26 mouse cellular contexts compared by ENCODE assay signal in the genomic region with DNA sequence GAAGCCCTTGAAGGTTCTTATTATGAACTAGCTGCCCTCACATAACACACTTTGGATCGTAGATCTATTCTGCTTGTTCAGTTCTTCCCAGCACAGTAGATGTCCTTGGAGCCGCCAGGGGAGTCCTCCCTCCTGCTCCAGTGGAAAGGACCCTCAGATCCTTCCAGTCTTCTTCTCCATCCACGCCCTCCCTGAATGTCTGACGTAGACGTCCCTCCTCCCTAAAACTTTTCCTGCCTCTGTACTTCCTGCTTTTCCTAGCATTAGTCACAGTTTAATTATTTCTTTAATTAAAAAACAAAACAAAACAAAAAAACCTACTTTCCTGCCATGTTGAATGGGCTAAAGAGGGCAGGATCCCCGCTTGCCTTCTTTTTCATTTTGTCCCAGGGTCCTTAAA. TPM values are rescaled to one million over a fixed set of nuclear protein-coding genes. Genes with fewer than 3 reads are reported as not detected.
DNase-seq lines count a peak whose midpoint lies in the region; ATAC-seq and TF ChIP-seq lines count a peak whose summit lies in the region.
"Had no signal": no experiment of that assay in that cellular context is flagged by ENCODE, and none has a peak within 500 bp of the region (broad histone marks: within the 10 kb centered on the region; RNA-seq: fewer than 3 reads in every experiment).

No protein-coding gene starts in this region.

- no peaks in the 10 kb centered on the region for H3K27me3 ChIP-seq in heart, postnatal 0 days (ENCODE audit: control insufficient read depth, insufficient read depth, low read length)
- no peaks in the 10 kb centered on the region for H3K27me3 ChIP-seq in intestine, embryonic 14.5 days (replicated peaks; ENCODE audit: control insufficient read depth, insufficient read depth, low read length)
- H3K27me3 ChIP-seq in intestine, embryonic 16.5 days (replicated peaks; ENCODE audit: control insufficient read depth, insufficient read depth, low read length), result no peaks in the 10 kb centered on the region
- H3K27me3 ChIP-seq in stomach, embryonic 16.5 days (ENCODE audit: control insufficient read depth, insufficient read depth, low read length), result no peaks in the 10 kb centered on the region
- H3K27me3 ChIP-seq: embryonic facial prominence, embryonic 15.5 days; liver, embryonic 13.5 days; midbrain, embryonic 13.5 days had no signal

- 0 out of 2 replicates have a peak overlapping the region, but pooled peaks have one; percentile 33 for H3K4me2 ChIP-seq in heart, postnatal 0 days (ENCODE audit: low read depth, low read length)
- peak overlapping the region; percentile 9 for H3K4me2 ChIP-seq in intestine, embryonic 14.5 days (ENCODE audit: low read length)
- H3K4me2 ChIP-seq in intestine, embryonic 16.5 days (ENCODE audit: low read depth, low read length), result peak overlapping the region; percentile 34
- peak overlapping the region; percentile 44 for H3K4me2 ChIP-seq in stomach, embryonic 16.5 days (ENCODE audit: low read depth, low read length)
- H3K4me2 ChIP-seq: embryonic facial prominence, embryonic 15.5 days; hindbrain, embryonic 13.5 days; limb, embryonic 13.5 days; midbrain, embryonic 13.5 days had no signal

- no peak overlapping the region for H3K9ac ChIP-seq in heart, postnatal 0 days (replicated peaks; ENCODE audit: low read depth, low read length)
- H3K9ac ChIP-seq in intestine, embryonic 14.5 days (ENCODE audit: low read length), result no peak overlapping the region
- H3K9ac ChIP-seq in intestine, embryonic 16.5 days (ENCODE audit: low read depth, low read length), result peak overlapping the region; percentile 15; the same call in 1 of the 2 replicates
- H3K9ac ChIP-seq in stomach, embryonic 16.5 days (ENCODE audit: low read length), result peak overlapping the region; percentile 51; the same call in 1 of the 2 replicates
- H3K9ac ChIP-seq: embryonic facial prominence, embryonic 15.5 days; hindbrain, embryonic 13.5 days; limb, embryonic 13.5 days; midbrain, embryonic 13.5 days had no signal

- no peaks in the 10 kb centered on the region for H3K36me3 ChIP-seq in heart, postnatal 0 days (replicated peaks; ENCODE audit: control insufficient read depth, insufficient read depth, low read length)
- no peaks in the 10 kb centered on the region for H3K36me3 ChIP-seq in intestine, embryonic 14.5 days (ENCODE audit: control insufficient read depth, insufficient read depth, low read length)
- no peaks in the 10 kb centered on the region for H3K36me3 ChIP-seq in intestine, embryonic 16.5 days (ENCODE audit: control insufficient read depth, insufficient read depth, low read length)
- H3K36me3 ChIP-seq in stomach, embryonic 16.5 days (ENCODE audit: control insufficient read depth, insufficient read depth, low read length), result no peaks in the 10 kb centered on the region
- H3K36me3 ChIP-seq: embryonic facial prominence, embryonic 10.5 days; embryonic facial prominence, embryonic 15.5 days; hindbrain, embryonic 13.5 days; limb, embryonic 13.5 days; liver, embryonic 13.5 days; midbrain, embryonic 13.5 days had no signal

- H3K9me3 ChIP-seq in heart, postnatal 0 days (replicated peaks; ENCODE audit: control insufficient read depth, low read length), result no peaks in the 10 kb centered on the region
- no peaks in the 10 kb centered on the region for H3K9me3 ChIP-seq in intestine, embryonic 14.5 days (ENCODE audit: control insufficient read depth, low read length)
- no peaks in the 10 kb centered on the region for H3K9me3 ChIP-seq in intestine, embryonic 16.5 days (ENCODE audit: control insufficient read depth, low read length)
- no peaks in the 10 kb centered on the region for H3K9me3 ChIP-seq in stomach, embryonic 16.5 days (replicated peaks; ENCODE audit: control insufficient read depth, low read length)
- H3K9me3 ChIP-seq: embryonic facial prominence, embryonic 10.5 days; embryonic facial prominence, embryonic 15.5 days; hindbrain, embryonic 13.5 days; limb, embryonic 13.5 days; liver, embryonic 13.5 days; midbrain, embryonic 13.5 days had no signal

- no peak for TF ChIP-seq CTCF in heart, postnatal 0 days (IDR thresholded peaks at IDR 0.05; ENCODE audit: low read depth)

- H3K4me1 ChIP-seq in heart, postnatal 0 days (ENCODE audit: control insufficient read depth, insufficient read depth), result no peaks in the 10 kb centered on the region
- no peaks in the 10 kb centered on the region; the same call in 1 of the 2 replicates for H3K4me1 ChIP-seq in intestine, embryonic 14.5 days (replicated peaks; ENCODE audit: control insufficient read depth, insufficient read depth, low read length)
- H3K4me1 ChIP-seq in intestine, embryonic 16.5 days (ENCODE audit: control insufficient read depth, insufficient read depth, low read length), result peaks cover 19% of the 10 kb centered on the region; the same call in 1 of the 2 replicates
- H3K4me1 ChIP-seq in stomach, embryonic 16.5 days (ENCODE audit: control insufficient read depth, insufficient read depth, low read length), result peaks cover 6% of the 10 kb centered on the region; the same call in 1 of the 2 replicates
- H3K4me1 ChIP-seq: embryonic facial prominence, embryonic 15.5 days had no signal

- H3K4me3 ChIP-seq in heart, postnatal 0 days (ENCODE audit: low read depth, low read length), result no peak overlapping the region
- H3K4me3 ChIP-seq in intestine, embryonic 14.5 days (ENCODE audit: low read depth, low read length), result no peak overlapping the region
- H3K4me3 ChIP-seq in intestine, embryonic 16.5 days (ENCODE audit: low read length), result peak overlapping the region; percentile 22
- H3K4me3 ChIP-seq in stomach, embryonic 16.5 days (replicated peaks; ENCODE audit: low read length), result peak overlapping the region; percentile 35
- H3K4me3 ChIP-seq: embryonic facial prominence, embryonic 10.5 days; embryonic facial prominence, embryonic 15.5 days; hindbrain, embryonic 13.5 days; layer of hippocampus, adult 2 months; left cerebral cortex, adult 2 months; limb, embryonic 13.5 days; megakaryocyte, embryonic 14.5 days; midbrain, embryonic 13.5 days had no signal

- no peak for TF ChIP-seq EP300 in heart, postnatal 0 days (IDR thresholded peaks at IDR 0.05; ENCODE audit: low read depth)

- WGBS in heart, postnatal 0 days, result 61% methylated on average over 6 of the region's 6 CpGs
- 46% methylated on average over 6 of the region's 6 CpGs for WGBS in intestine, embryonic 14.5 days
- WGBS in intestine, embryonic 16.5 days, result 52% methylated on average over 6 of the region's 6 CpGs
- WGBS in stomach, embryonic 16.5 days, result 47% methylated on average over 6 of the region's 6 CpGs

- ATAC-seq in heart, postnatal 0 days (ENCODE audit: insufficient read depth, low read depth), result no peak
- no peak; the same call in 1 of the 2 replicates for ATAC-seq in intestine, embryonic 14.5 days (replicated peaks; ENCODE audit: low FRiP score, low TSS enrichment, low read depth)
- ATAC-seq in intestine, embryonic 16.5 days, result no peak
- no peak for ATAC-seq in stomach, embryonic 16.5 days (ENCODE audit: insufficient read depth, low FRiP score)
- ATAC-seq: forebrain, embryonic 14.5 days; midbrain, embryonic 13.5 days had no signal

- DNase-seq in heart, postnatal 0 days (ENCODE audit: low spot score), result no peak
- DNase-seq in heart, adult 18-20 months, result no peak
- DNase-seq in intestine, embryonic 14.5 days (ENCODE audit: low spot score), result no peak
- no peak for DNase-seq in spleen, adult 12 weeks (ENCODE audit: low spot score)
- DNase-seq in ovary, adult 18-20 months (ENCODE audit: low spot score), result no peak
- DNase-seq: B cell, adult 2 months; cerebellum, adult 8-10 months; cerebellum, postnatal 25 days; right cerebral cortex, postnatal 14 days; spleen, adult 18-20 months had no signal

- H3K27ac ChIP-seq in heart, postnatal 0 days (ENCODE audit: low read depth), result no peak overlapping the region
- no peak overlapping the region for H3K27ac ChIP-seq in intestine, embryonic 14.5 days (ENCODE audit: low read depth)
- H3K27ac ChIP-seq in intestine, embryonic 16.5 days (ENCODE audit: low read length), result peak overlapping the region; percentile 57; the same call in 1 of the 2 replicates
- peak overlapping the region; percentile 98 for H3K27ac ChIP-seq in stomach, embryonic 16.5 days (ENCODE audit: low read length)
- H3K27ac ChIP-seq: embryonic facial prominence, embryonic 10.5 days; embryonic facial prominence, embryonic 15.5 days; hindbrain, embryonic 13.5 days; layer of hippocampus, adult 2 months; left cerebral cortex, adult 2 months; limb, embryonic 13.5 days; midbrain, embryonic 13.5 days had no signal

RNA-seq across cellular contexts. Expression of a gene that starts 0.5 kb away (rescaled TPM):
- total RNA-seq in heart, postnatal 0 days (2014; rRNA removed; ENCODE audit: low replicate concordance), result 59.8 and 64.3 TPM in 2 replicates
- polyA plus RNA-seq in heart, postnatal 0 days (2015; fragmentation: Nextera tagmentation; extraction: Ambion mirVana), result 33.1 and 37.1 TPM in 2 replicates
- total RNA-seq in heart, adult 18-20 months (2021), result 10 to 100 TPM; 38.8 to 48.1 TPM
- 72.3 and 75.3 TPM in 2 replicates for polyA plus RNA-seq in intestine, embryonic 14.5 days (2014; fragmentation: Nextera tagmentation; extraction: Ambion mirVana)
- polyA plus RNA-seq in intestine, embryonic 16.5 days (2015; fragmentation: Nextera tagmentation; extraction: Ambion mirVana), result 89.5 and 93.9 TPM in 2 replicates
- 46.8 and 56.9 TPM in 2 replicates for polyA plus RNA-seq in stomach, embryonic 16.5 days (2015; fragmentation: Nextera tagmentation; extraction: Ambion mirVana)

RNA-seq across cellular contexts. Expression of a gene that starts 5.3 kb away (rescaled TPM):
- not detected in 2 replicates for total RNA-seq in heart, postnatal 0 days (2014; rRNA removed; ENCODE audit: low replicate concordance)
- polyA plus RNA-seq in heart, postnatal 0 days (2015; fragmentation: Nextera tagmentation; extraction: Ambion mirVana), result 0.08 and 0.41 TPM in 2 replicates
- not detected for total RNA-seq in heart, adult 18-20 months (2021)
- 0.54 and 0.64 TPM in 2 replicates for polyA plus RNA-seq in intestine, embryonic 14.5 days (2014; fragmentation: Nextera tagmentation; extraction: Ambion mirVana)
- 0.54 and 0.56 TPM in 2 replicates for polyA plus RNA-seq in intestine, embryonic 16.5 days (2015; fragmentation: Nextera tagmentation; extraction: Ambion mirVana)
- polyA plus RNA-seq in stomach, embryonic 16.5 days (2015; fragmentation: Nextera tagmentation; extraction: Ambion mirVana), result 0.21 and 0.39 TPM in 2 replicates
- total RNA-seq: gastrocnemius, postnatal 36 days; heart, adult 2 months; heart, postnatal 36 days had no signal
- polyA plus RNA-seq: heart, embryonic 14.5 days; liver, embryonic 13.5 days had no signal

Comparison
In these comparisons a context has a peak if more than half of its experiments do, and no peak if none do; other contexts are left out.
1. H3K27ac ChIP-seq: peak in intestine, embryonic 16.5 days (single experiment) and stomach, embryonic 16.5 days (single experiment); none in heart, postnatal 0 days (single experiment) and intestine, embryonic 14.5 days (single experiment).
2. H3K4me3 ChIP-seq: peak in intestine, embryonic 16.5 days (single experiment) and stomach, embryonic 16.5 days (single experiment); none in heart, postnatal 0 days (single experiment) and intestine, embryonic 14.5 days (single experiment).
3. H3K9ac ChIP-seq: peak in intestine, embryonic 16.5 days (single experiment) and stomach, embryonic 16.5 days (single experiment); none in heart, postnatal 0 days (single experiment) and intestine, embryonic 14.5 days (single experiment).
4. Peak in every context shown above with its lines, with median percentiles within 50 percentile points of each other: H3K4me2 ChIP-seq.